Comparison of ENCODE assay signal across 18 mouse cellular contexts in the genomic region with DNA sequence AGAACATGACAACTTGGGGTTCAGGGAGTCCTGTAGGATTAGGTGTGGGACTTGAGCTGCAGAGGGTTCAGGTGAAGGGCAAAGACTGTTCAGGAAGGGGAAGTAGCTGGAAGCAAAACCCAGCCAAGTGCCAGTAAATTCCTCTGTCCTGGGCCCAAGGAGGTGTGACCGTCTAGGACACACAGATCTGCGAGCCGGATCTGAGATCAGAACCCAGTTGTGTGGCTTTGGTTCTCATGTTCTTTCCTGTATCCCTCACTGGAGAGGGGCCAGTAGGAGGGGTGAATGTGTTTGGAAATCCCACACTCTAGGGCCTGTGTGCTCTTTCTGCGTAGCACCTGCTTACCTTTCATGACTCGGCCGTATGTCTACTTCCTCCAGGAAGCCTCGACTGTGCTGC. TPM values are rescaled to one million over a fixed set of nuclear protein-coding genes. Genes with fewer than 3 reads are reported as not detected.
DNase-seq lines count a peak whose midpoint lies in the region; ATAC-seq and TF ChIP-seq lines count a peak whose summit lies in the region.
"Had no signal": no experiment of that assay in that cellular context is flagged by ENCODE, and none has a peak within 500 bp of the region (broad histone marks: within the 10 kb centered on the region; RNA-seq: fewer than 3 reads in every experiment).

No protein-coding gene starts in this region.

- H3K9ac ChIP-seq in forebrain, embryonic 12.5 days: no peak overlapping the region
- no peak overlapping the region for H3K9ac ChIP-seq in kidney, embryonic 16.5 days (replicated peaks; ENCODE audit: low read length)
- H3K9ac ChIP-seq in midbrain, embryonic 14.5 days (replicated peaks; ENCODE audit: low read length): no peak overlapping the region
- H3K9ac ChIP-seq: embryonic facial prominence, embryonic 12.5 days; neural tube, embryonic 13.5 days; stomach, embryonic 15.5 days had no signal

- no peak for TF ChIP-seq POLR2A in testis, adult 2 months (IDR thresholded peaks at IDR 0.05; ENCODE audit: control insufficient read depth, low read depth, low read length)

- no peaks in the 10 kb centered on the region for H3K36me3 ChIP-seq in forebrain, embryonic 10.5 days (replicated peaks)
- H3K36me3 ChIP-seq in forebrain, embryonic 12.5 days (replicated peaks): no peaks in the 10 kb centered on the region
- H3K36me3 ChIP-seq in testis, adult 2 months (ENCODE audit: control insufficient read depth, insufficient read depth, low read length): no peaks in the 10 kb centered on the region
- no peaks in the 10 kb centered on the region for H3K36me3 ChIP-seq in kidney, embryonic 16.5 days (ENCODE audit: insufficient read depth, low read length)
- no peaks in the 10 kb centered on the region for H3K36me3 ChIP-seq in midbrain, embryonic 14.5 days (ENCODE audit: control insufficient read depth, insufficient read depth, low read length)
- H3K36me3 ChIP-seq: embryonic facial prominence, embryonic 12.5 days; neural tube, embryonic 13.5 days; stomach, embryonic 15.5 days had no signal

- H3K4me1 ChIP-seq in forebrain, embryonic 10.5 days: peaks cover 100% of the 10 kb centered on the region
- peaks cover 90% of the 10 kb centered on the region for H3K4me1 ChIP-seq in forebrain, embryonic 12.5 days
- peaks cover 13% of the 10 kb centered on the region for H3K4me1 ChIP-seq in testis, adult 2 months (ENCODE audit: control insufficient read depth, insufficient read depth, low read length)
- H3K4me1 ChIP-seq in kidney, embryonic 16.5 days (ENCODE audit: insufficient read depth, low read length): peaks cover 69% of the 10 kb centered on the region
- H3K4me1 ChIP-seq in midbrain, embryonic 14.5 days (ENCODE audit: control insufficient read depth, insufficient read depth, low read length): peaks cover 39% of the 10 kb centered on the region

- TF ChIP-seq CTCF in testis, adult 2 months (IDR thresholded peaks at IDR 0.05; ENCODE audit: control insufficient read depth, insufficient read depth, insufficient replicate concordance, low read depth, low read length): no peak

- no peak overlapping the region for H3K4me2 ChIP-seq in forebrain, embryonic 12.5 days
- H3K4me2 ChIP-seq in kidney, embryonic 16.5 days (replicated peaks; ENCODE audit: low read depth, low read length): no peak overlapping the region
- peak overlapping the region; percentile 5; the same call in 1 of the 2 replicates for H3K4me2 ChIP-seq in midbrain, embryonic 14.5 days (ENCODE audit: low read length)
- H3K4me2 ChIP-seq: embryonic facial prominence, embryonic 12.5 days; neural tube, embryonic 13.5 days; stomach, embryonic 15.5 days had no signal

- no peak for ATAC-seq in forebrain, embryonic 12.5 days (ENCODE audit: low FRiP score)
- ATAC-seq in kidney, embryonic 16.5 days (ENCODE audit: low FRiP score, low TSS enrichment): no peak
- ATAC-seq in midbrain, embryonic 14.5 days (ENCODE audit: low FRiP score, low TSS enrichment): no peak
- no peak for ATAC-seq in erythroid progenitor cell, adult 5-6 weeks (replicated peaks; ENCODE audit: low FRiP score, poor library complexity, severe bottlenecking)
- ATAC-seq: forebrain, embryonic 14.5 days; hindbrain, embryonic 16.5 days had no signal

- peak overlapping the region; percentile 44 for H3K27ac ChIP-seq in forebrain, embryonic 10.5 days
- H3K27ac ChIP-seq in forebrain, embryonic 12.5 days: no peak overlapping the region
- 0 out of 2 replicates have a peak overlapping the region, but pooled peaks have one; percentile 22 for H3K27ac ChIP-seq in testis, adult 2 months (ENCODE audit: control insufficient read depth, insufficient read depth, low read depth, low read length)
- peak overlapping the region; percentile 45; the same call in 1 of the 2 replicates for H3K27ac ChIP-seq in kidney, embryonic 16.5 days (ENCODE audit: low read length)
- H3K27ac ChIP-seq in midbrain, embryonic 14.5 days (replicated peaks; ENCODE audit: low read depth, low read length): no peak overlapping the region
- H3K27ac ChIP-seq: embryonic facial prominence, embryonic 12.5 days; heart, adult 2 months; neural tube, embryonic 13.5 days; stomach, embryonic 15.5 days had no signal

- H3K27me3 ChIP-seq in forebrain, embryonic 10.5 days (ENCODE audit: poor library complexity, severe bottlenecking): peaks cover 88% of the 10 kb centered on the region
- peaks cover 35% of the 10 kb centered on the region for H3K27me3 ChIP-seq in forebrain, embryonic 12.5 days
- no peaks in the 10 kb centered on the region for H3K27me3 ChIP-seq in testis, adult 2 months (ENCODE audit: control insufficient read depth, insufficient read depth, low read length)
- peaks cover 2% of the 10 kb centered on the region; the same call in 1 of the 2 replicates for H3K27me3 ChIP-seq in kidney, embryonic 16.5 days (ENCODE audit: insufficient read depth, low read length)
- peaks cover 10% of the 10 kb centered on the region; the same call in 1 of the 2 replicates for H3K27me3 ChIP-seq in midbrain, embryonic 14.5 days (ENCODE audit: control insufficient read depth, insufficient read depth, low read length)

- DNase-seq in forebrain, embryonic 10.5 days (ENCODE audit: extremely low spot score, low spot score): no peak
- no peak for DNase-seq in testis, postnatal 10 days (ENCODE audit: low spot score)
- DNase-seq in midbrain, embryonic 14.5 days: no peak
- DNase-seq in cerebellum, adult 9-11 months: no peak
- DNase-seq: adrenal gland, adult 8-10 months; cerebellum, postnatal 36 days; heart, adult 2 months; heart, postnatal 10 days; layer of hippocampus, postnatal 36 days had no signal

- no peak overlapping the region for H3K4me3 ChIP-seq in forebrain, embryonic 10.5 days
- no peak overlapping the region for H3K4me3 ChIP-seq in forebrain, embryonic 12.5 days (replicated peaks)
- H3K4me3 ChIP-seq in testis, adult 2 months (ENCODE audit: control insufficient read depth, low read depth, low read length): no peak overlapping the region
- no peak overlapping the region for H3K4me3 ChIP-seq in kidney, embryonic 16.5 days (ENCODE audit: low read length)
- H3K4me3 ChIP-seq in midbrain, embryonic 14.5 days (replicated peaks; ENCODE audit: low read depth, low read length): no peak overlapping the region
- H3K4me3 ChIP-seq: embryonic facial prominence, embryonic 12.5 days; heart, adult 2 months; neural tube, embryonic 13.5 days; stomach, embryonic 15.5 days had no signal

- WGBS in forebrain, embryonic 10.5 days: 80% methylated on average over 7 of the region's 7 CpGs
- WGBS in forebrain, embryonic 12.5 days: 88% methylated on average over 7 of the region's 7 CpGs
- WGBS in kidney, embryonic 16.5 days: 32% methylated on average over 7 of the region's 7 CpGs
- 62% methylated on average over 7 of the region's 7 CpGs for WGBS in midbrain, embryonic 14.5 days

- no peaks in the 10 kb centered on the region for H3K9me3 ChIP-seq in forebrain, embryonic 10.5 days
- H3K9me3 ChIP-seq in forebrain, embryonic 12.5 days: no peaks in the 10 kb centered on the region
- no peaks in the 10 kb centered on the region for H3K9me3 ChIP-seq in kidney, embryonic 16.5 days (ENCODE audit: low read length)
- no peaks in the 10 kb centered on the region for H3K9me3 ChIP-seq in midbrain, embryonic 14.5 days (ENCODE audit: control insufficient read depth, low read length)
- H3K9me3 ChIP-seq: embryonic facial prominence, embryonic 12.5 days; neural tube, embryonic 13.5 days; stomach, embryonic 15.5 days had no signal

RNA-seq across cellular contexts. Expression of a gene that starts 4.6 kb away (rescaled TPM):
- 9.0 and 9.3 TPM in 2 replicates for polyA plus RNA-seq in forebrain, embryonic 10.5 days (2016; fragmentation: Nextera tagmentation; extraction: Ambion mirVana)
- 4.9 and 6.4 TPM in 2 replicates for polyA plus RNA-seq in forebrain, embryonic 12.5 days (2016; fragmentation: Nextera tagmentation; extraction: Ambion mirVana)
- 5.7 and 6.3 TPM in 2 replicates for polyA plus RNA-seq in testis, adult 2 months (2012; rRNA removed)
- 8.6 and 9.7 TPM in 2 replicates for polyA plus RNA-seq in kidney, embryonic 16.5 days (2015; fragmentation: Nextera tagmentation; extraction: Ambion mirVana)
- 2.6 and 6.4 TPM in 2 replicates for polyA plus RNA-seq in midbrain, embryonic 14.5 days (2014; fragmentation: Nextera tagmentation; extraction: Ambion mirVana)
- 1.1 TPM in 1 of 2 replicates, not detected in the other for total RNA-seq in erythroid progenitor cell, adult 5-6 weeks (2015; ENCODE audit: low replicate concordance)
- 0.64 TPM in 1 of 2 replicates, not detected in the other for total RNA-seq in erythroid progenitor cell, adult 5-6 weeks (2017; ENCODE audit: low replicate concordance)

RNA-seq across cellular contexts. Expression of a gene that starts 40.1 kb away (rescaled TPM):
- polyA plus RNA-seq in forebrain, embryonic 10.5 days (2016; fragmentation: Nextera tagmentation; extraction: Ambion mirVana): 12.0 and 13.8 TPM in 2 replicates
- polyA plus RNA-seq in forebrain, embryonic 12.5 days (2016; fragmentation: Nextera tagmentation; extraction: Ambion mirVana): 16.9 and 19.9 TPM in 2 replicates
- polyA plus RNA-seq in testis, adult 2 months (2012; rRNA removed): 3.9 and 4.3 TPM in 2 replicates
- 19.0 and 23.2 TPM in 2 replicates for polyA plus RNA-seq in kidney, embryonic 16.5 days (2015; fragmentation: Nextera tagmentation; extraction: Ambion mirVana)
- 14.4 and 17.1 TPM in 2 replicates for polyA plus RNA-seq in midbrain, embryonic 14.5 days (2014; fragmentation: Nextera tagmentation; extraction: Ambion mirVana)
- total RNA-seq in erythroid progenitor cell, adult 5-6 weeks (2015; ENCODE audit: low replicate concordance): 143 and 156 TPM in 2 replicates
- 66.2 and 68.6 TPM in 2 replicates for total RNA-seq in erythroid progenitor cell, adult 5-6 weeks (2017; ENCODE audit: low replicate concordance)

RNA-seq across cellular contexts. Expression of a gene that starts 57.0 kb away (rescaled TPM):
- polyA plus RNA-seq in forebrain, embryonic 10.5 days (2016; fragmentation: Nextera tagmentation; extraction: Ambion mirVana): 120 and 122 TPM in 2 replicates
- polyA plus RNA-seq in forebrain, embryonic 12.5 days (2016; fragmentation: Nextera tagmentation; extraction: Ambion mirVana): 129 and 137 TPM in 2 replicates
- 2.9 and 4.7 TPM in 2 replicates for polyA plus RNA-seq in testis, adult 2 months (2012; rRNA removed)
- polyA plus RNA-seq in kidney, embryonic 16.5 days (2015; fragmentation: Nextera tagmentation; extraction: Ambion mirVana): 77.9 and 83.0 TPM in 2 replicates
- 39.6 and 59.8 TPM in 2 replicates for polyA plus RNA-seq in midbrain, embryonic 14.5 days (2014; fragmentation: Nextera tagmentation; extraction: Ambion mirVana)
- total RNA-seq in erythroid progenitor cell, adult 5-6 weeks (2015; ENCODE audit: low replicate concordance): 153 and 169 TPM in 2 replicates
- total RNA-seq in erythroid progenitor cell, adult 5-6 weeks (2017; ENCODE audit: low replicate concordance): 248 and 299 TPM in 2 replicates

Comparison
In these comparisons a context has a peak if more than half of its experiments do, and no peak if none do; other contexts are left out.
1. H3K27ac ChIP-seq: peak in forebrain, embryonic 10.5 days (single experiment), testis, adult 2 months (single experiment) and kidney, embryonic 16.5 days (single experiment); none in forebrain, embryonic 12.5 days (single experiment) and midbrain, embryonic 14.5 days (single experiment).